In the genomic region with DNA sequence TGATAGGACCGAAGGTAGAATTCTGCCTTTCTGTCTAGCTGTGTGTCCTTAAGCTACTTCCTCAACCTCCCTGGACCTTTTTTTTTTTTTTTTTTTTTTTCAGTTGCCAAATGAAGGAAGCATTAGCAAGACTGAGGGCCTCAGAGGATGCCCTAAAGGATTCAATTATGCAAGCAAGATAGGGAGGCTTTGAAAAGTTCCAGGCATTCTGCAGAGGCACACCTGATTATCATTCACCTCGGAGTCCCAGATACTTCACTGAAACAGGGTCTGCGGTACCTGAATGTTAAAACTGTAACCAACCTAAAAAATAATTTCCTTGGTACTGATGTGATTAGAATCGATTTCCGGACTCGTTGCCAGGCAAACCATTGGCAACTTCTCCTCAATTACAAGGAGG, we compare ENCODE assay signal across 12 mouse cellular contexts. TPM values are rescaled to one million over a fixed set of nuclear protein-coding genes. Genes with fewer than 3 reads are reported as not detected.
DNase-seq lines count a peak whose midpoint lies in the region; ATAC-seq lines count a peak whose summit lies in the region.
"Had no signal": no experiment of that assay in that cellular context is flagged by ENCODE, and none has a peak within 500 bp of the region (broad histone marks: within the 10 kb centered on the region; RNA-seq: fewer than 3 reads in every experiment).

No protein-coding gene starts in this region.

- H3K4me1 ChIP-seq in heart, embryonic 16.5 days (ENCODE audit: control insufficient read depth, insufficient read depth, low read length) = no peaks in the 10 kb centered on the region
- 0 out of 2 replicates have a peak, but pooled peaks cover 3% of the 10 kb centered on the region for H3K4me1 ChIP-seq in embryonic facial prominence, embryonic 12.5 days
- H3K4me1 ChIP-seq in hindbrain, embryonic 10.5 days (replicated peaks) = peaks cover 30% of the 10 kb centered on the region
- peaks cover 32% of the 10 kb centered on the region for H3K4me1 ChIP-seq in midbrain, embryonic 14.5 days (ENCODE audit: control insufficient read depth, insufficient read depth, low read length)
- H3K4me1 ChIP-seq: megakaryocyte, embryonic 14.5 days had no signal

- no peak overlapping the region; the same call in 1 of the 2 replicates for H3K4me3 ChIP-seq in heart, embryonic 16.5 days (ENCODE audit: low read length)
- 0 out of 2 replicates have a peak overlapping the region, but pooled peaks have one; percentile 2 for H3K4me3 ChIP-seq in embryonic facial prominence, embryonic 12.5 days
- peak overlapping the region; percentile 46 for H3K4me3 ChIP-seq in hindbrain, embryonic 10.5 days
- H3K4me3 ChIP-seq in midbrain, embryonic 14.5 days (replicated peaks; ENCODE audit: low read depth, low read length) = peak overlapping the region; percentile 37
- H3K4me3 ChIP-seq: megakaryocyte, embryonic 14.5 days had no signal

- no peaks in the 10 kb centered on the region for H3K27me3 ChIP-seq in heart, embryonic 16.5 days (ENCODE audit: control insufficient read depth, insufficient read depth, low read length)
- no peaks in the 10 kb centered on the region for H3K27me3 ChIP-seq in embryonic facial prominence, embryonic 12.5 days
- no peaks in the 10 kb centered on the region; the same call in 1 of the 2 replicates for H3K27me3 ChIP-seq in hindbrain, embryonic 10.5 days (ENCODE audit: insufficient read depth, poor library complexity, severe bottlenecking)
- no peaks in the 10 kb centered on the region for H3K27me3 ChIP-seq in midbrain, embryonic 14.5 days (ENCODE audit: control insufficient read depth, insufficient read depth, low read length)
- H3K27me3 ChIP-seq: megakaryocyte, embryonic 14.5 days had no signal

- DNase-seq in heart, postnatal 14 days = no peak
- DNase-seq in hindbrain, embryonic 10.5 days (ENCODE audit: low spot score) = no peak
- no peak for DNase-seq in midbrain, embryonic 14.5 days
- DNase-seq in adrenal gland, postnatal 10 days = no peak
- no peak for DNase-seq in right cerebral cortex, postnatal 14 days
- DNase-seq in cerebellum, postnatal 10 days = no peak
- DNase-seq: kidney, postnatal 14 days; thymus, adult 2 months had no signal

- H3K4me2 ChIP-seq in heart, embryonic 16.5 days (ENCODE audit: low read depth, low read length) = peak overlapping the region; percentile 37
- peak overlapping the region; percentile 48 for H3K4me2 ChIP-seq in embryonic facial prominence, embryonic 12.5 days (replicated peaks)
- H3K4me2 ChIP-seq in midbrain, embryonic 14.5 days (ENCODE audit: low read length) = peak overlapping the region; percentile 61

- H3K27ac ChIP-seq in heart, embryonic 16.5 days (ENCODE audit: low read length) = no peak overlapping the region
- H3K27ac ChIP-seq in embryonic facial prominence, embryonic 12.5 days = no peak overlapping the region
- H3K27ac ChIP-seq in hindbrain, embryonic 10.5 days = peak overlapping the region; percentile 64; the same call in 1 of the 2 replicates
- peak overlapping the region; percentile 74 for H3K27ac ChIP-seq in midbrain, embryonic 14.5 days (replicated peaks; ENCODE audit: low read depth, low read length)

- no peak for ATAC-seq in heart, embryonic 16.5 days (replicated peaks; ENCODE audit: extremely low read depth, insufficient read depth, low FRiP score)
- no peak for ATAC-seq in embryonic facial prominence, embryonic 12.5 days (ENCODE audit: insufficient number of reproducible peaks, insufficient read depth, low FRiP score, low TSS enrichment)
- peak; percentile 3; the same call in 1 of the 2 replicates for ATAC-seq in midbrain, embryonic 14.5 days (ENCODE audit: low FRiP score, low TSS enrichment)

- intact Hi-C loops in heart, postnatal 14 days (cut with DNase I) = no loop called here

- no peaks in the 10 kb centered on the region for H3K36me3 ChIP-seq in heart, embryonic 16.5 days (ENCODE audit: control insufficient read depth, insufficient read depth)
- H3K36me3 ChIP-seq in embryonic facial prominence, embryonic 12.5 days = no peaks in the 10 kb centered on the region
- no peaks in the 10 kb centered on the region for H3K36me3 ChIP-seq in hindbrain, embryonic 10.5 days
- no peaks in the 10 kb centered on the region for H3K36me3 ChIP-seq in midbrain, embryonic 14.5 days (ENCODE audit: control insufficient read depth, insufficient read depth, low read length)

- WGBS in heart, embryonic 16.5 days = 20% methylated on average over 6 of the region's 6 CpGs
- 19% methylated on average over 6 of the region's 6 CpGs for WGBS in embryonic facial prominence, embryonic 12.5 days
- 23% methylated on average over 6 of the region's 6 CpGs for WGBS in hindbrain, embryonic 10.5 days
- 15% methylated on average over 6 of the region's 6 CpGs for WGBS in midbrain, embryonic 14.5 days

- no peak overlapping the region for H3K9ac ChIP-seq in heart, embryonic 16.5 days (ENCODE audit: low read length)
- no peak overlapping the region for H3K9ac ChIP-seq in embryonic facial prominence, embryonic 12.5 days
- H3K9ac ChIP-seq in midbrain, embryonic 14.5 days (replicated peaks; ENCODE audit: low read length) = peak overlapping the region; percentile 52

- no peaks in the 10 kb centered on the region for H3K9me3 ChIP-seq in heart, embryonic 16.5 days (replicated peaks; ENCODE audit: control insufficient read depth, low read length)
- H3K9me3 ChIP-seq in embryonic facial prominence, embryonic 12.5 days = no peaks in the 10 kb centered on the region
- no peaks in the 10 kb centered on the region for H3K9me3 ChIP-seq in hindbrain, embryonic 10.5 days
- no peaks in the 10 kb centered on the region for H3K9me3 ChIP-seq in midbrain, embryonic 14.5 days (ENCODE audit: control insufficient read depth, low read length)
- H3K9me3 ChIP-seq: megakaryocyte, embryonic 14.5 days had no signal

RNA-seq across cellular contexts. Expression of gene Scg2, which starts 10.0 kb away (rescaled TPM):
- polyA plus RNA-seq in heart, embryonic 16.5 days (2015; fragmentation: Nextera tagmentation; extraction: Ambion mirVana) = 0.13 and 0.29 TPM in 2 replicates
- not detected for total RNA-seq in heart, postnatal 14 days (2021)
- 2.8 and 4.8 TPM in 2 replicates for polyA plus RNA-seq in embryonic facial prominence, embryonic 12.5 days (2016; fragmentation: Nextera tagmentation; extraction: Ambion mirVana)
- 4.1 and 4.5 TPM in 2 replicates for polyA plus RNA-seq in hindbrain, embryonic 10.5 days (2016; fragmentation: Nextera tagmentation; extraction: Ambion mirVana)
- 96.8 and 106 TPM in 2 replicates for polyA plus RNA-seq in midbrain, embryonic 14.5 days (2014; fragmentation: Nextera tagmentation; extraction: Ambion mirVana)
- total RNA-seq in adrenal gland, postnatal 10 days (2021) = 100 to 1,000 TPM; 331 to 377 TPM
- total RNA-seq: liver, adult 2 months had no signal
- polyA plus RNA-seq: liver, adult 2 months had no signal

Comparison
In these comparisons a context has a peak if more than half of its experiments do, and no peak if none do; other contexts are left out.
1. H3K27ac ChIP-seq: peak in hindbrain, embryonic 10.5 days (single experiment) and midbrain, embryonic 14.5 days (single experiment); none in heart, embryonic 16.5 days (single experiment) and embryonic facial prominence, embryonic 12.5 days (single experiment).
2. RNA of gene Scg2, which starts 10.0 kb away (polyA plus RNA-seq): 96.8 to 106 TPM in midbrain, embryonic 14.5 days; 2.8 to 4.8 TPM in embryonic facial prominence, embryonic 12.5 days, 4.1 to 4.5 TPM in hindbrain, embryonic 10.5 days and 0.13 to 0.29 TPM in heart, embryonic 16.5 days; every median in the first group is over 10 times any median in the second.
3. Peak in every context shown above with its lines, with median percentiles within 50 percentile points of each other: H3K4me2 ChIP-seq.